Mouse (Mus musculus) ovary, postnatal 36 days (tissue): ENCODE data around the gene Dagla.
A peak's percentile ranks its signal among the peaks of the same experiment; 100 is the strongest.

Experiments used
- DNase-seq: peaks from one replicate; pipeline ENCODE4 v3.0.0; 2022; ENCODE audit warnings: low spot score, mixed read lengths

Gene Dagla

DNA sequence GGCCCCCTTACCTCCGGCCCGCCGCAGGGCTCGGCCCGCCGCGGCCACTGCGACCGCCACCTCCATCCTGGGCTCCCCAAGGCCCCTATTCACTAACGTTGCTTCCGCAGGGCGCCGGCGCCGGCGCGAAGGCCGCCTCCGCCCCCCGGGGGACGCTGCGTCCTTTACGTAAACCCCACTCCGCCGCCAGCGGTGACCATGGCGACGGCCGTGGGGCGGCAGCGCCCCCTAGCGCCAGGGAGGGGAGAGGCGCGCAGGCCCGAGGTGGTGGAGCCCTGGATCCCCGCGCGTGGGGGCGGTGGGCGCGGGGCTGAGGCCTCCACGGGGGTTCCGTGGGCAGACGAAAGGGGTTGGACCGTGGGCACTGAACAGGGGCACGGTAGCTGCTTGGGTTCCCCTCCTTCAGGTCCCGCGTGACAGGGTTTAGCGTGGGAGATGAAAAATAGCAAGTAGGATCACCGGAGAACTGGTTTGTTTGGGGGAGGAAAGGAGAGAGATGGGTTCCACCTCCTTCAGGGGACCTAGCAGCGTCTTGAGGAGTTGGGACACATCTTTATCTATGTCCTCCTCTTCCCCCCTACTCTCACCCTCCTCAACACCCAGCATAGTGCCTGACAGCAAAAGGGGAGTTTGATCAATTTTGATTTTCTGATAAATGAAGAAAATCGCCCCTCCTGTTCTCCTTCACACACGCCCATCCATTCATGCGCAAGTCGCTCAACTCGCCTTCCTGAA, at the start of gene Dagla:
Gene Dagla, minus strand, starts transcription at position 68 of the 735 bp plus-strand sequence.
- peak; percentile 85 for DNase-seq

DNA sequence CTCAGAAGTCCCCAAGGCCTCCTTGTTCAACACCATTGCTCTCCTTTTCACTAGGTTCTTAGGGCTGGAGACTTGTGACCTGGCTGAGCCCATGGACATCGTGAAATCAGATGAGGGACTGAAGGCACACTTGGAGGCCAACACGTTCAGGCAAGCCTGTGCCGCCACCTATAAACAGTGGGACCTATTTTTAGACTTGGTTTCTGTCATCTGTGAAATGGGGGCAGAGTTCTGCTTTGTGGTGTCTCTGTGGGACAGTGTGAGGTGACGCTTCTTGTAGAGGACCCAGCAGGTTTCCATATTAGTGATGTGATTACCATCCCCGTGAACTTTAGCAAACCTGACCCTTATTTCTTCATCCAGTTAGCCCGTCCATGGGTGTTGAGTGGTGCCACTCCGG, 47.5 kb upstream of the Dagla start:
- DNase-seq, result no peak

DNA sequence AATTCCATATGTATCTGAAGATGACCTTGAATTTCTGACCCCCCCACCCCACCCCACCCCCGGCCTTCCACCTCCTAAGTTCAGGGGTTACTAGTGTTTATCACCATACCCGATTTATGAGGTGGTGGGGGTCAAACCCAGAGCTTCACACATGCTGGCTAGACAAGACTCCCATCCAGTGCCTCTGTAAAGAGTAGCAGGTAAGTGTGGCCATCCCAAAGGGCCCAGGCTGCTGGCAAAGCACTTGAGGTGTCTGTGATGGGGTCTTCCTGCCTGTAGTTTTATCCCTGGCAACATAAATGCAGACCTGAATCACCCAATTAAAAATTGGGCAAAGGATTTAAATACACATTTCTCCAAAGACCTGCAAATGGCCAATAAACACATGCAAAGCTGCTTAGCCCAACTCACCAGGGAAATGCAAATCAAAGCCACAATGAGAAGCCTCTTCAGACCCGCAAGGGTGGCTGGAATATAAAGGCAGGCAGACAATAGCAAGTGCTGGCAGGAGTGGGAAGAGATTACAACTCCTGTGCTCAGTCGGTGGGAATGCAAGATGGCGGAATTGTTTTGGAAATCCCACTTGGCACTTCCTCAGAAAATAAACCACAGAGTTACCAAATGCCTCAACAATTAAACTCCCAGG, 43.1 kb upstream of the Dagla start:
- DNase-seq, result no peak

DNA sequence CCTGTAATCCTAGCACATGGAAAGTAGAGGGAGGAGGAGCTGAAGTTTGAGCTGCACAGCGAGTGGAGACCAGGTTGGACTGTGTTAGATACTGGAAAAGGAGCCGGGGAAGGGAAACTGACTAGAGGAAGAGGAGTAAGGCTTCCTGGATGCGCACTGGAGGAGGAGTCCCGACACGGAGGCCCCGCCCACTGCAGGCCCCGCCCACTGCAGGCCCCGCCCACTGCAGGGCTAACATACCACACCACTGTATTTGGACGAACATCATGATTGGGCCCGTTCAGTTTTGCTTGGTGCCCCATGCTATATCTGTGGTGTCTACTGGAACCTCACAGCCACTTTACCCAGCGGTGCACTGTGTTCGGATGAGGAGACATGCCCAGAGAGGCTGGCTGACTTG, 41.0 kb upstream of the Dagla start:
- no peak for DNase-seq

DNA sequence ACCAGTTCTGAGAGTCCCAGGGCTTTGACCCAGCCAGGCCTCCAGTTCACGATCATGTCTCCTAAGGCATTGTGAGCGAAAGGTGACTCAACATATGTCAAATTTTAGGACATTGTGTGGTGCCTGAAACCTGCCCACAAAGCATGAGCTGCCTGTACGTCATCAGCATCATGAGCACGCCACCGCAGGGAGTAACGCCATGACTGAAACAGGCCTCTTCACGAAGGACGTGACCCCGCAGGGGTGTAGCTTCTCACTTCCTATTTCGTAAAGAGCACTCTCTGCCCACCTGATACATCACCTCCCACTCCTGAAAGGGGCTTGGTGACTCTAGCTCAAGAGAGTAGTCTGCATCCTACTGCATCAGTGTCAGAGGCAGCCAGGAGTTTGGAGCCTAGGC, 39.2 kb upstream of the Dagla start:
- no peak for DNase-seq

DNA sequence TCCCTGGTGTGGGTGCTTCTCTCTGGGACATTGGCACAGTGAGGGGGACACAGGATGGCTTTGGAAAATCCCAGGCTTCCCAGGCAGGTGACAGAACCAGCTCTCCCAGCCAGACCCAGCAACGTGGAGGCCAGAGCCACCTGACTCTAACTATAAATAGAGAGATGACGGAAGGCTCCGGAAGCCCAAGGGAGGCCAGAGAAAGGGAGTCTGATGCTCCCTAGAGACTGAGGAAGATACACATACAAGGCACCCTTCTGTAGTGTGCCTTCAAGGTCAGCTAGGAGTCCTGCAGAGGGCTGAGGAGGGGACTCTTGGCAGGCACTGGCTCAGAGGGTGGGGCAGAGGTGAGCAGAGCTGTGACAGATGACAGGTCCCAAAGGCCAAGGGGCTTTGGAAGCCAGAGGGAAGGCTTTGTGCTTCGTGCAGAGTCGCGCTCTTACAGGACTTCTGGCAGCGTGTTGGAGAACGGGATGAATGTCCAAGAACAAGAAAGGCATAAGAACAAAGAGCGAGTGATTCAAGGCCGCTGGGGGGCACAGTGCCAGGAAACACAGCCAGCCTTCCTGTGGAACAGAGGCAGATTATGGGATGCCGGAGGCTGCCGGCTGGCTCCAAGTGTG, 37.3 kb upstream of the Dagla start:
- DNase-seq, result peak; percentile 81

DNA sequence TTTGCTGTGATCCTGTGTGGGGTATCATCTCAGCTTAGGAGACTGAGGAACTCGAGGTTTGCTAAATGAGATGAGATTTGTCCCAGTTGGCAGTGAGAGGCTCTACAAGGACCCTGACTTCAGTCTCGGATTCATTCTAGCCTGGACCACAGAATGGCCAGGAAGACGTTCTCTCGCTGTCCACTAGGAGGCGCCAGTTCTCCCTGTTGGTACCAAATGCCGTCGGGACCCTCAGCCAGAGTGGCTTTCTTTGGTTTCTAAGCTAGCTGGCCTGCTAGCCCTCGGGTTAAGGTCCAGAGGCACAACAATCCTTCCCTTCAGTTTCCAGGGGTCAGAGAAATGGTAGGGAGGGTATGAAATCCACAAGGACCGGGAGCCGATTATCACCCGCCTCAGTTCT, 36.5 kb upstream of the Dagla start:
- peak; percentile 55 for DNase-seq

DNA sequence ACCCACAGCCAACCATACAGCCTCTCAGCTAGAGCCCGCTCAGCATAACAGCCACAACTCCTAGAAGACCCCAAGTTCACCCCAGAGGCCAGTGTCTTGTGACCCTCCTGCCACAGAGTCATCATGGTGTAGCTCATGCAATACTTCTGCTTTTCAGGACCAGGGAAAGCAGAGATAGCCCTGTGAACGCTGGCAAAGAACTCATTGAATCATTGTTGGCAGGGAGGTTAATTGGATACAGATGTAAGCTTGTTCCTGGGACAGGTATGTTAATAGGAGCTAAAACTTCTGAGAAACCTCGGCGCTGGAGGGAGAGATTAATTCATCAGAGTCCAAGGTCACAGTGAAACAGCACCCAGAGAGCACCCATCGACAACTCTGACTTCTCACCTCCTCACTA, 36.0 kb upstream of the Dagla start:
- no peak for DNase-seq

DNA sequence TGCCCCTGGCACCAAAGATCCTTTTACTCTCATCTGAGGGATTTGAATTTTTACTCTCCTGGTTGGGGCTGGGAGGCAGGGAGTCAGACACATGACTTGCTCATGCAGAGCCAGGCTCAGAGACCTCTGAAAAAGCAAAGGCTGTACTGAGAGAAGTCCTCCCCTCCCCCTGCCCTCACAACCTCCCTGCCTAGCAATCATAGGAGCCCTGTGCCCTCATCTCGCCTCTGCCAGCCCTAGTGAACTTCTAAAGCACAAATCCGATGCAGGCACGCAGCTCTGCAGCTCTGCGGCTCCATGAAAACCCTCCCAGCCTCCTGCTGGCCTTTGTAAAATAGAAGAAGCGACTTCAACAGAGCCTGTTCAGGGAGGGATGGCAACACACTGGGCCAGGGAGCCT, 34.6 kb upstream of the Dagla start:
- no peak for DNase-seq

DNA sequence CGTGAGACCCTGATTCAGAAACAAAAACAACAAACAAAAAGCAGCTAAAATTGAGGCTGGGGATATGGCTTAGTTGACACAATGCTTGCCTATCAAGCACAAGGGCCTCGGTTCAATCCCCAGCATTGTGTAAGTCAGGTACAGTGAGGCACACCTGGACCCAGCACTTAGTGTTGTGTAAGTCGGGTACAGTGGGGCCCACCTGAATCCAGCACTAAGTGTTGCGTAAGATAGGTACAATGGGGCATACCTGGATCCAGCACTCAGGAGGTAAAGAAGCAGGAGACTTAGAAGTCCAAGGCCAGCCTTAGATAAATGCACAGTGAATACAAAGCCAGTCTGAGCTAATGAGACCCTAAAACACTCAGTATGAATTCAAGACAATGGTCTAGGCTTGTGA, 34.0 kb upstream of the Dagla start:
- no peak for DNase-seq

DNA sequence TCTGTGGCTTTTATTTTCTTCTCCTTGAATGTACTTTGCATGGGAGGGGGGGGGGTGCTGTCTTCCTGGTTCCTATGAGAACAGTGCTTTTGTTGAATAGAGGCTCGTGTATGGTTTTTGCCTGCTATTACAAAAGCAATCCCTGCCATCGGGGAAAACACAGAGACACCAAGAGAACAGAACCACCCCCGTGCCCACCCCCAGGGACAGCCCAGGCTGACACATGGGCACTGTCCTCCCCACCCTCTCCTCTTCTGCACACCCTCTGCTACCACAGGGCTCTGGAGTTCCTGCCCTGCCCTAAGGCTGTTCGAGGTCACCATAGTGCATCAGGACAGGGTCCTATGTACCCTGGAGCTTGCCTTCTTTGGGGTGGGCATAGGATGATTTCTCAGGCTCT, 29.8 kb upstream of the Dagla start:
- DNase-seq, result no peak

DNA sequence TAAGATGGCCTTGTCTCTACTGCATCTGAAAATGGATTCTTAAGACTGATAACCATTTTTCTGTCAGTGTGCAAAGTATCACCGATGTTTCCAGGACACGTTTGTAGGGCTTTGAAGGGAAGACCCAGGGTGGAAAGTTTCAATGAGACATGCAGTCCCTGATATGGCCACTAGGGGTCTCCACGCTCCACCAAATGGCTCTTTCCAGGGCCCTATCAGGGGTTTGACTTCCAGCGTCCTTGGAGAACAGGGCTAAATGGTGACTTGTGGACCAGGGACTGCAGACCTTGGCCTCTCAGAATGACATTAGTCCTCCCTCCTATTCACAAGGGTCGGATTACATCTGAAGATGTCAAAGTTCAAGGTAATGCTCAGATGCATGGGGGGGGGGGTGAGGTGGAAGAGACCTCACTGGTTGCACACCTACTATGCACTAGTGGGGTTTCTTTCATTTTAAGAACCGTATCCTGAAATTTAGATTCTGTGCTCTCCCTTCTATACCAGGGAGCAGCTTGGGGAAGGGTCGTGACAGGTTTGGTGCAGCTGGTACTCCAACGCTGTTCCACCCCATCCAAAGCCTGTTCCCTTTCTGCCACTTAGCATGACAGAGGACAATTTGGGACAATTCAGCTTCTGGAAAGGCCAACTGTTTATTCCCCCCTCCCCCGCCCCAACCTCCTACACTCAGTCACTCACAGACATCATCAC, 29.0 kb upstream of the Dagla start:
- DNase-seq, result peak; percentile 53

DNA sequence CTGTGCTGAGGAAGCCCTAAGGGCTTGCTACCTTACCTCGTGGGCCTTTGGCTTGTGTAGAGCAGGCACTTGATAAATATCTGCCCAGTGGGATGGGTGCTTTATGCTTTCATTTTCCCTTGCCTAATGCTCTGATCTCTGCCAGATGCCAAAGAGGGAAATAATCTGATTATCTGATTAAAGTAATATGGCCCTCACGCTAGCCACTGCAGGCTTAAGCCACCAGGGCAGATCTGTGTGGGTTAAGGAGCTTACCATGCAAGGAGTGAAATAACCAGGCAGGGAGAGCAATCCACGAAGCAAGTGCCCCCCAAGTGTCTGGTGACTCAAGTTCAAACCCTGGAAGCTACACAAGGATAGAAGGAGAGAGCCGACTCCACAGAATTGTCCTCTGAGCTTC, 27.0 kb upstream of the Dagla start:
- DNase-seq, result no peak

DNA sequence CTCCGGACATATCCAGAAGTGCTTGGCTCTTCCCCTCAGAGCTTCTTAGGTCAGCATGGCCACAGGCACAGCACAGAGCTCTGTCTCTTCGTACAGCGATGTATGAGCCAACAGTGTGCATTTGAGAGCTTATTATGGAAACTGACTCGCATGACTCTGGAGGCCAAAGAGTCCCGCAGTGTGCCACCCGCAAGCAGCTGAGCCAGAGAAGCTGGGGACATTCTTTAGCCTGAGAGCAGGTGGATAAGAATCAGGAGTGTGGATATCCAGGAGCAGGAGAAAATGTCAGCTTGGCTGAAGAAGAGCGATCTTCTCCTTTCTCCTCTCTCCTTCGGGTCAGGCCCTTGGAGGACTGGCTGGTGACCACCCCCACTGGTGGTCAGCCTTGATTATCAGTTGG, 24.4 kb upstream of the Dagla start:
- DNase-seq, result no peak

DNA sequence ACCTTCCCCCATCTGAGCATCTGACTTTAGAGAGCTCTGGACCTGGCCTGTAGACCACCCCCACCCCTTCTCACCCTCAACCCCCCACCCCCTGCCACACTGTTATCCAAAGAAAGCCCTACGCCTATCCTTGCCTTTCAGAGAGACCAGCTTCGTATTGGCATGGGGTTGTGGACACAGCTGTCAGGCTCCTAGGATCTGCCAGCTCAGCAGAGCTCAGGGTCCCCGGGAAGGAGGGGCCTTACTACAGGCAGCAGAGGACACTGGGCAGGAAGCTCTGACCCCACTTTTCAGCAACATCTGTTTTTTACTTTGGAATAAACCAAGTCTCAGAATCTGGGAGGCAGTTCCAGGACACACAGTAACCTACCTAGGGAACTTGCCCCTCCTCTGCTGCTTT, 21.9 kb upstream of the Dagla start:
- DNase-seq, result no peak

DNA sequence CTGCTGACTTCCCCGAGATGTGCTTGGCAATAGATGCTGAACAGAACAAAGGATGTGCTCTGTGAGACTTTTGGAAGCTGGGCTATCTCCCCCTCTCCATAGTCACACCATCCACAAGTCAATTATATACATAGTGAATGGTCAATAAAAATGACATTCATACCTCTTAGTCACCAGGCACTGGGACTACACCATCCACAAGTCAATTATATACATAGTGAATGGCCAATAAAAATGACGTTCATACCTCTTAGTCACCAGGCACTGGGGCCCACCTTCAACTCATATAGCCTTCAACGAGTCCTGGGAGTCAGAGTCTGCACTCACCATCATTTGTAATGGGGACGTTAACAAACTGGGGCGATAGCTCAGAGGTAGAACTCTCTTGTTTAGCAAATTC, 19.2 kb upstream of the Dagla start:
- no peak for DNase-seq

DNA sequence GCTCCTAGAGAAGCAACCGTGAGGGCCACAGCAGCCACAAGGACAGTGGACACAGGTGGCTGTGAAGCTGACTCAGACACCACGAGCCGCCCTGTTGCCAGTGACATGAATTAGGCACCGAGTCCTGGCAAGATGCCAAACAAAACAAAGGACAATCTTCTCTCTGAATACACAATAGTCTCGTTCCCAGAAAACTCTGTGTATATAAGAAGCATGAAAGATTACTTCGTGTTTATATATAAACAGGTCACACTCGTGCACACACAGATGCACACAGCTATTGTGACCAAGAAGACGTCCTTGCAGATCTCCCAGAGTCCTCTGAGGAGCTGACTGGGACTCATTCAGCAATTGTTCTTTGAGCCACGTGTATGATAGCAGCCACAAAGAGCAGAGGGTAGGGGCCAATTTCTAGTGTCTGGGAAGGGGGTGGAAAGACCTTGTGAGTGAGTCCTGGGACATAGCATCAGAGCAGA, 18.7 kb upstream of the Dagla start:
- DNase-seq, result no peak

DNA sequence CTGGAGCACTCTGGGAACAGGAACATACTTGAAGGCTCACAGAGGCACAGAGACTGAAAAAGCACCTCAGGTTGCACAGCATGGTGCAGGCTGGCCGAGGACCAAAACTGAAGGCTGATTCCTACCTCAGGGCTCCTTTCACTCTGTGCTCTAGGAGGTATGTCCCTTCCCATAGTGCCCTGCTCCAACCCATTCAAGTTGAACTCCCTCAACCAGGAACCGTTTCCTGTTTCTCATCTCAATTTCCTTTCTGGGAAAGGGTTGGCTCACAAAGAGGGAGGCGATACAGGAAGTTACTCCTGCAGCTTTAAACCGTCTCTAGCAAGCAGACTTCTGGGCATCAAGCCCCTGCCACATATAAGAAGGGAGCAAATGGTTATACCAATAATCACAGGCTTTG, 13.1 kb upstream of the Dagla start:
- no peak for DNase-seq

DNA sequence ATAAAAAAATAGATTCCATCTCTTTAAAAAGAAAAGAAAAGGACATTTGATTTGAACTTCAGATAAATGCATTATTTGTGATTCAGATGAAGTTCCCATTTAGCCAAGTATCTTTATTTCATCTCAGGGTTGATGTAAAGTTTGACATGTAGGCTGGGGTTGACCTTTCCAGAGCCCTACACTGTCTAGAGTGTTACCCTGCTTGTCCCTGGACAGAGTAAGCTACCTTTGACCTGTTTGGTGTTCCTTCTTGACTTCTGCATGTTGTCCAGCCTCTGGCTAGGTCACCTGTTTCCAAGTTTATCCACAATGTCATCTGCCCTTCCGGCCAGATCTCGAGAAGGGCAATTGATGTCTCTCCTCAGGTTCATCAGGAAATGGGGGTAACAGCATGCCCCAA, 12.7 kb upstream of the Dagla start:
- no peak for DNase-seq

DNA sequence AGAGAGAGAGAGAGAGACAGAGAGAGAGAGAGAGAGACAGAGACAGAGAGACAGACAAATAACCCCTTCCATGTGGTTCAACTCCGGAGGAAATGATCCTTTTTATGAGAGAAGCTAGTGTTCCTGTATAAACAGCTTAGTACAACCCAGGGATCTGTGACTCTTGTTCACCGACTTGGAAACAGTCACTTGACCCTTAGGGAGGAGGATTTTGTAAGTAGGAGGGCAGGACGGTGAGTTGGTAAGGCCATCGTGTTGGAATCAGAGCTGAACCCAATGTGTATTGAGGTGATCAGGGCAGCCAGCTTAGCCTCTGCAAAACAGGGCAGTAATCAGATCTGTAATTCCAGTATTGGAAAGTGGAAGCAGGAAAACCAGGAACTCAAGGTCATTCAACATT, 12.3 kb upstream of the Dagla start:
- no peak for DNase-seq

DNA sequence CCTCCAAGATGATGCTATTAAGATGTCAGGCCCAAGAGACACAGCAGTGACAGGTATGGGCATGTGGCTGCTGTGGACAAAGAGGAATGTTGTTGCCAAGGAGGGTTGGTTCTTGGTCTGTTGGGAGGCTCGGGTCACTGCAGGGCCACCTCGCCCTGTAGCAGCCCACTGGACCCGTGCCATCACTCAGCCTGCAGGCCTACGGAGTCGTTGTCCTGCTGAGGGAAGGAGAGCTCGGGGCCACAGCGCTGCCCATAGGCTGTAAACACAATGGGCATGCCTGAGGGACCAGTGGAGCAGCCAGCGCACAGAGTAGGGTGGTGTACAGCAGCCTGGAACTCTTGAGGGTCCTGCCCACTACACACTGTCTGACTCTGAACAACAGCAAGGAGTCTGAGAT, 7.4 kb upstream of the Dagla start:
- peak; percentile 43 for DNase-seq

DNA sequence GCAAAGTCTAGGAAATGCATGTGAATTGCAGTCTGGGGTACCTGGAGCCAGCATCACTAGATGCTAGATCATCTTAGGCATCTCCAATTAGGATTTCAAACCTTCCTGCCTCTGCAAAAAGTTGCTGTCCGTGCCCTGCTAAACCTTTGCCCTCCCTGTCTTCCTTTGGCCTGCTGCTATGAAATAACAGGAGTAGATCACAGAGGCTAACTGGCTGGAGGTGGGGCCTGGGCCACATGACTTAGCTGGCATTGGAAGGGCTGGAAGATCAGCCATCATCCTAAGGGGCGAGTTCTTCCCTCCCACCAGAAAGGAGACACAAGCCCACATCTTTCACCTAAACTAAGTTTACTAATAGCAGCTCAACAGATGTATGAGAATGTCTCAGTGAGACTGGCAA, 4.3 kb upstream of the Dagla start:
- no peak for DNase-seq

DNA sequence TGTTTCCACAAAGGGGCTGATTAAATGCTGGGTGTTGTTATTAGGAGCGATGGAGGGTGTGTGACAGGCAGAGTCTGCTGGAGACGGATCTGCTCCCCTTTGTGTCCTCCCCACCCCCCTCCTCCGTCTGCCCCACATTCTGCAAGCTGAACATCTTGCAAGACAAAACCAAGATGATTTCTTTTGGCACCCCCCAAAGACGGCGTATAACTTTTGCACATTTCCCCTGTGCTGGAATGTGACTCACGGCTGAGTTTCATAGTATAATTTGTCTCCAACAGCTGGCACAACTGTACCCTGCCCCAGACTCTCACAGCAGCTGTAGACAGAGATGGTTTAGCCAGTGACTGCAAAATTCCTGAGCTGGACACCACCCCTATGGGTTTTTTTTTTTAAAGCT, 3.3 kb upstream of the Dagla start:
- DNase-seq, result no peak
